Mouse (Mus musculus) lung, embryonic 16.5 days (tissue): ENCODE measurements at regions not wholly inside any gene's neighbourhood (a gene's known extent, or its start where the extent isn't known, plus 50 kb on each side); places are given as distances from the start of the nearest gene placed in this dataset.

Experiments
- ATAC-seq: fragments of 200-750 bp; cut with Nextera tagmentation; 2 replicates; pipeline ENCODE4 v1.8.0; 2017; ENCODE audit warnings: low read depth, mild to moderate bottlenecking, moderate library complexity
- H3K27ac ChIP-seq: fragments of 300-500 bp; sonication (generic); 2 replicates; pipeline ENCODE4 v1.5.1; 2014; ENCODE audit warnings: mild to moderate bottlenecking, control low read depth, low read length
- H3K27me3 ChIP-seq: fragments of 300-500 bp; sonication (generic); 2 replicates; pipeline ENCODE4 v1.6.1; 2014; ENCODE audit warnings: low read depth, low read length, mixed read lengths; ENCODE audit not compliant: control insufficient read depth, insufficient read depth
- H3K36me3 ChIP-seq: fragments of 300-500 bp; sonication (generic); 2 replicates; pipeline ENCODE4 v1.6.1; 2014; ENCODE audit warnings: low read length; ENCODE audit not compliant: control insufficient read depth, insufficient read depth
- H3K4me1 ChIP-seq: fragments of 300-500 bp; sonication (generic); replicated peaks from 2 replicates; pipeline ENCODE4 v1.6.1; 2014; ENCODE audit warnings: low read length, mixed read lengths; ENCODE audit not compliant: control insufficient read depth, insufficient read depth
- H3K4me2 ChIP-seq: fragments of 300-500 bp; sonication (generic); 2 replicates; pipeline ENCODE4 v1.6.1; 2014; ENCODE audit warnings: low read depth, low read length, control low read depth
- H3K4me3 ChIP-seq: fragments of 300-500 bp; sonication (generic); 2 replicates; pipeline ENCODE4 v1.5.1; 2014; ENCODE audit warnings: mild to moderate bottlenecking, low read length, control low read depth
- H3K9ac ChIP-seq: fragments of 300-500 bp; sonication (generic); 2 replicates; pipeline ENCODE4 v1.6.1; 2014; ENCODE audit warnings: low read length, control low read depth
- H3K9me3 ChIP-seq: fragments of 300-500 bp; sonication (generic); 2 replicates; pipeline ENCODE4 v1.6.1; 2016; ENCODE audit warnings: low read length; ENCODE audit not compliant: control insufficient read depth
- WGBS: fragments of 180-500 bp; shearing (Covaris S2); extraction: QIAGEN DNeasy Blood & Tissue Kit; methylation state at CpG from one replicate; pipeline ENCODE4 v1.1.7; 2014; 5-methylcytosine and 5-hydroxymethylcytosine counted together

DNA sequence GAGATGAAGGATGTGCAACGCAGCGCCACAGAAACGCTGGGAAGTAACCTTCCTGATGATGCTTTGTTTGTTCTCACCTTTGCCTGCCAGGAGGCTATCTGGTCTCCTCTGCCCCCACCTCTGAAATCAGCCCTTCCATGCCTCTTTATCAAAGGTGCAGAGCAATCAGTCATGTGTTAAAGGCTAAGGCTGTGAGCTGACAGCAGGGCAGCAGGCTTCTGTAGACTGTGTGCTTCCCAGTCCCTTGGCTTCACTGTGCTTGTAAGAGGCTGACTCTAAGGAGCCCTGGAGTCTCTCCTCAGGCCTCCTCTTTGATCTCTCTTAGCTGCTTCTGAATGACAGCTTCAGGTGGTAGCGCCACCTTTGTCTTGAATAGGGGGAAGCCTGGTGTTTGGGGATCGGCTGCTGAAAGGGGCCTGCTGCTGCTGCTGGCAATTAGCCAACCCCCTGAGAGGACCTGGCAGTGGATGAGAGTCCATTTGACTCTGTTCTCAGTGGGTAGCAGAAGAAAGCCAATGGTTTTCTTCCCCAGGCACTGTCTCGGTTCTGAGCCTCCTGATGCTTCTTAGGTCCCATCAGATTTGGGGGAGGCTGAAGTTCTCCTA, 348.7 kb downstream of the Gm9195 start:
- no peak overlapping the region for H3K9ac ChIP-seq
- no peaks in the 10 kb centered on the region for H3K4me1 ChIP-seq
- H3K9me3 ChIP-seq = no peaks in the 10 kb centered on the region
- no peaks in the 10 kb centered on the region for H3K36me3 ChIP-seq
- H3K4me3 ChIP-seq = no peak overlapping the region
- no peak for ATAC-seq
- WGBS = 10% methylated on average over 6 of the region's 6 CpGs
- no peak overlapping the region for H3K27ac ChIP-seq
- no peaks in the 10 kb centered on the region; the same call in 1 of the 2 replicates for H3K27me3 ChIP-seq
- H3K4me2 ChIP-seq = no peak overlapping the region

DNA sequence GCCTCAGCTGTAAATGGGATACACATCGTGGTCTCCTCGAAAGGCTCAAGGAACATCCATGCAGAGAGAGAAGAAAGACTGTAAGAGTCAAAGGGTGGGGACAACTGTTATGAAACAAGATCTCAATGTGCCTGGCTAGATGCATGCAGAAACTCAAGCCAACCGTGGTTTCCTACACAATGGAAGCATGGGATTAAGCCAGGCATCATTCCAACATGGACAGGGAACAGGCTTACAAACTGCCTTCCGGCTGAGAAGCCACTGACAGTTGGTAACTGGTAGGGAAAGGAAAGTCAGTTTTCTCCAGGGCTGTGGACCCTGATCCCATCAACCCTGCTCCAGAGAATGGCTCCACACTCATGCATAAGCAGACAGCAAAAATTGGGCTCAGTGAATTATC, 350.5 kb downstream of the Gm9195 start:
- ATAC-seq = no peak
- no peaks in the 10 kb centered on the region for H3K36me3 ChIP-seq
- WGBS = 69% methylated on average over 4 of the region's 4 CpGs
- no peak overlapping the region for H3K9ac ChIP-seq
- no peaks in the 10 kb centered on the region for H3K4me1 ChIP-seq
- no peak overlapping the region for H3K4me3 ChIP-seq
- H3K27me3 ChIP-seq = no peaks in the 10 kb centered on the region; the same call in 1 of the 2 replicates
- H3K9me3 ChIP-seq = no peaks in the 10 kb centered on the region
- no peak overlapping the region for H3K4me2 ChIP-seq
- no peak overlapping the region for H3K27ac ChIP-seq

- Histone ChIP-seq H3K4me1 (no peaks in the 10 kb centered on the region), H3K27ac (no peak overlapping the region), H3K4me3 (no peak overlapping the region), H3K27me3 (no peaks in the 10 kb centered on the region), H3K36me3 (no peaks in the 10 kb centered on the region), H3K4me2 (no peak overlapping the region), H3K9me3 (no peaks in the 10 kb centered on the region), H3K9ac (no peak overlapping the region)
- ATAC-seq = no peak
- 56% methylated on average over 4 of the region's 4 CpGs for WGBS
Observed at GRCm38 (mm10) chr14:72130149-72130548, 361.5 kb downstream of the Gm9195 start.

GRCm38 (mm10) chr14:72121786-72122185, 369.9 kb downstream of the Gm9195 start:
- no peak overlapping the region for H3K9ac ChIP-seq
- WGBS = 60% methylated on average over 4 of the region's 4 CpGs

GRCm38 (mm10) chr14:72121006-72121405, 370.6 kb downstream of the Gm9195 start:
- Histone ChIP-seq H3K9ac (no peak overlapping the region), H3K27ac (no peak overlapping the region), H3K9me3 (no peaks in the 10 kb centered on the region), H3K4me3 (no peak overlapping the region), H3K4me1 (no peaks in the 10 kb centered on the region), H3K27me3 (no peaks in the 10 kb centered on the region), H3K36me3 (no peaks in the 10 kb centered on the region), H3K4me2 (no peak overlapping the region)
- no peak for ATAC-seq
- WGBS = 0% methylated on average over 1 of the region's 1 CpGs

More at GRCm38 (mm10) chr14:72121786-72122185, 369.9 kb downstream of the Gm9195 start:
- Histone ChIP-seq H3K4me1 (no peaks in the 10 kb centered on the region), H3K27ac (no peak overlapping the region), H3K4me2 (no peak overlapping the region), H3K36me3 (no peaks in the 10 kb centered on the region), H3K27me3 (no peaks in the 10 kb centered on the region), H3K9me3 (no peaks in the 10 kb centered on the region), H3K4me3 (no peak overlapping the region)
- ATAC-seq = peak; percentile 52

DNA sequence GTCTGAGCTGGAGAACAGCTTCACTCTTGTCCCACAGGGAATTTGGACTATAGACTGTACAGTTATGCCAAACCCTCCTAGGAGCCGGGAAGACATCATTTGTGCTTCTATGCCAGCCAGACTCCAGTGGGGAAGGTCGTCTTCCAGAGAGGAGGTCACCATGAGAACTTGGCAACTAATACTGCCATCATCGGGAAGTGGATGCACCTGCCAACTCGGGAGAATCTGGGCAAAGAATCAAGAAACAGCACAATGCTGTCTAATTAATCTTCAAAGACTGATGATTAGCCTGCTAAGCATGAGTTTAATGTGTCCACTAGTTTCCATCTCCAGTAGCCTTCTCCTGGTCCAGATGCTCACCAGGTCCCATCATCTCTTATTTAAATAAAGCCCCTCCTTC, 374.8 kb downstream of the Gm9195 start:
- H3K9ac ChIP-seq = no peak overlapping the region
- H3K27ac ChIP-seq = no peak overlapping the region
- ATAC-seq = no peak
- no peaks in the 10 kb centered on the region for H3K4me1 ChIP-seq
- H3K4me3 ChIP-seq = no peak overlapping the region
- H3K27me3 ChIP-seq = no peaks in the 10 kb centered on the region; the same call in 1 of the 2 replicates
- H3K4me2 ChIP-seq = no peak overlapping the region
- no peaks in the 10 kb centered on the region for H3K36me3 ChIP-seq
- H3K9me3 ChIP-seq = no peaks in the 10 kb centered on the region
- 45% methylated on average over 4 of the region's 4 CpGs for WGBS

DNA sequence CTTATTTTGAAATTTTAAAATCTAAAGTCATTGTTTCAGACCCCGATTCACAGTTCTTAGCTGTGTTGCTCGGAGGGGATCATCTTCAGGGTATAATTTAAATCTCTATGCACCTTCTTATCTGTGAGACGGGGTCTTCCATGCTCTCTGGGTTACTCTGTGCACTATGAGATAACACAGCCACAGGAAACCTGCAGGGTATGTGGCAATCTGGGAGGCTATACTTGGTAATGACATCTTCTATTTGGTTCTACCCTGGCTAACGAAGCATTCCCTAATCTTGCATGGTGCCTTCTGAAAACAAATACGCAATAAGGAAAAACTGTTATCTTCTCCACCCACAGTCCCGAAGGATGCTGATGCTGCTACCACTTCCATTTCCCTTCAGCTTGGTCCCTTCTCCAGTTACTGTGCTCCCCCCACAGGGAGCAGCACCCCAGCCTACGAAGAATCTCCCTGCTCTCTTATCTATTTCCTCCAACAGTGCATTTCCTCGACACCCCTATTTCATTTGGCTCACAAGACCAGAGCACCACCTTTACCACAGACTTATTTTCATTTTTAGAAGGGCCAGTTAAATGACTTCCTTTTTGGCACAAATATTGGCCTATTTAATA, 378.2 kb downstream of the Gm9195 start:
- no peak for ATAC-seq
- Histone ChIP-seq H3K27ac (no peak overlapping the region), H3K4me3 (no peak overlapping the region), H3K36me3 (no peaks in the 10 kb centered on the region), H3K9ac (no peak overlapping the region), H3K27me3 (no peaks in the 10 kb centered on the region; the same call in 1 of the 2 replicates), H3K4me1 (no peaks in the 10 kb centered on the region), H3K4me2 (no peak overlapping the region), H3K9me3 (no peaks in the 10 kb centered on the region)
- whole genome bisulfite sequencing = 64% methylated on average over 8 of the region's 8 CpGs

- H3K4me2 ChIP-seq = no peak overlapping the region
- H3K4me1 ChIP-seq = no peaks in the 10 kb centered on the region
- H3K9me3 ChIP-seq = no peaks in the 10 kb centered on the region
- peak; percentile 88 for ATAC-seq
- H3K36me3 ChIP-seq = no peaks in the 10 kb centered on the region
- H3K9ac ChIP-seq = no peak overlapping the region
- no peaks in the 10 kb centered on the region; the same call in 1 of the 2 replicates for H3K27me3 ChIP-seq
- H3K4me3 ChIP-seq = no peak overlapping the region
- WGBS = 28% methylated on average over 2 of the region's 2 CpGs
- H3K27ac ChIP-seq = no peak overlapping the region
Observed at GRCm38 (mm10) chr14:72110689-72111088, 380.9 kb downstream of the Gm9195 start.

DNA sequence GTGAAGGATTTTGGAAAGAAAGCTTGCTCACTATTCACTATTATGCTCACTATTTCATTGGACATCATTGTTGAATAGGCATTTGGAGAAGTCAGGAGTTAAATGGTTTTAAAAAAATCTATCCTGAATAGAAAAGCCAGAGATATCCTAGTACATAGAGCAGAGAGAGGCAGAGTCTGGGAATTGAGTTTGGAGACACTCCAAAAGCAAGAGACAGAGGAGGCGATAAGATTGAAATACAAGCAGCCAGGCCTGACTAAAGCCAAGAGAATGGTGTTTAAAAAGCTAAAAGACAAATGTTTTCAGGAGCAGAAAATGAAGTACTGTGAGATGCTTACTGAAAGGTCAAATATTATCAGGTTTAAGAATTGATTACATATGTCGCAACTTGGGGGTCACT, 400.1 kb downstream of the Gm9195 start:
- Histone ChIP-seq H3K4me1 (no peaks in the 10 kb centered on the region), H3K27me3 (no peaks in the 10 kb centered on the region), H3K9me3 (no peaks in the 10 kb centered on the region), H3K36me3 (no peaks in the 10 kb centered on the region), H3K9ac (no peak overlapping the region), H3K4me3 (no peak overlapping the region), H3K4me2 (no peak overlapping the region), H3K27ac (no peak overlapping the region)
- 51% methylated on average over 2 of the region's 2 CpGs for WGBS
- no peak for ATAC-seq
